Mouse (Mus musculus) MEL (cell line): ENCODE measurements around the gene Shb.

Experiments
- CHD1 ChIP-seq: IDR thresholded peaks from 2 replicates; pipeline ENCODE4 v1.6.1; 2012; ENCODE audit warnings: low read depth, mild to moderate bottlenecking, inconsistent platforms, low read length, improper control_type of control experiment
- CTCF ChIP-seq, 3 experiments: IDR thresholded peaks in 2 of 3; conservative IDR thresholded peaks in 1 of 3; 2 replicates each; pipeline ENCODE4 v1.5.1; 2011 to 2012; ENCODE audit warnings: low read length in 3 of 3, low read depth in 2 of 3, mild to moderate bottlenecking in 2 of 3, improper control_type of control experiment in 1 of 3, inconsistent platforms in 1 of 3, mixed read lengths in 1 of 3, moderate library complexity in 1 of 3; ENCODE audit not compliant: control insufficient read depth in 1 of 3, insufficient read depth in 1 of 3, poor library complexity in 1 of 3, severe bottlenecking in 1 of 3
- GATA1 ChIP-seq: IDR thresholded peaks from 2 replicates; pipeline ENCODE4 v1.6.1; 2011; ENCODE audit warnings: low read depth, low read length, improper control_type of control experiment
- HCFC1 ChIP-seq: IDR thresholded peaks from 2 replicates; pipeline ENCODE4 v1.6.1; 2012; ENCODE audit warnings: low read depth, mild to moderate bottlenecking, inconsistent platforms, low read length, improper control_type of control experiment, moderate library complexity
- MAFK ChIP-seq: IDR thresholded peaks from 2 replicates; pipeline ENCODE4 v1.6.1; 2011; ENCODE audit warnings: low read depth, mild to moderate bottlenecking, low read length, improper control_type of control experiment, borderline replicate concordance
- MYB ChIP-seq: IDR thresholded peaks from 2 replicates; pipeline ENCODE4 v1.6.1; 2011; ENCODE audit warnings: mild to moderate bottlenecking, low read depth, low read length, improper control_type of control experiment
- NRF1 ChIP-seq: IDR thresholded peaks from 2 replicates; pipeline ENCODE4 v1.6.1; 2014; ENCODE audit warnings: low read depth, mild to moderate bottlenecking, inconsistent platforms, low read length, improper control_type of control experiment, moderate library complexity; ENCODE audit not compliant: poor library complexity, insufficient read depth, severe bottlenecking
- POLR2A ChIP-seq, 2 experiments: IDR thresholded peaks; 2 replicates each; pipeline ENCODE4 v1.6.1; 2011 to 2012; ENCODE audit warnings: low read length in 2 of 2, mild to moderate bottlenecking in 2 of 2, control low read depth in 1 of 2, improper control_type of control experiment in 1 of 2, low read depth in 1 of 2, moderate library complexity in 1 of 2; ENCODE audit not compliant: control insufficient read depth in 1 of 2, insufficient read depth in 1 of 2, poor library complexity in 1 of 2
- POLR2AphosphoS2 ChIP-seq: IDR thresholded peaks from 2 replicates; pipeline ENCODE4 v1.6.1; 2011; ENCODE audit warnings: low read length, improper control_type of control experiment
- RCOR1 ChIP-seq: IDR thresholded peaks from 2 replicates; pipeline ENCODE4 v1.6.1; 2012; ENCODE audit warnings: low read depth, mild to moderate bottlenecking, inconsistent platforms, low read length, improper control_type of control experiment
- TAL1 ChIP-seq: IDR thresholded peaks from 2 replicates; pipeline ENCODE4 v1.6.1; 2012; ENCODE audit warnings: mild to moderate bottlenecking, inconsistent platforms, low read length, moderate library complexity, mixed read lengths
- TCF12 ChIP-seq: IDR thresholded peaks from 2 replicates; pipeline ENCODE4 v1.6.1; 2014; ENCODE audit warnings: low read depth, mild to moderate bottlenecking, inconsistent platforms, low read length, improper control_type of control experiment, moderate library complexity
- ZC3H11A ChIP-seq: IDR thresholded peaks from 2 replicates; pipeline ENCODE4 v1.6.1; 2012; ENCODE audit warnings: low read depth, mild to moderate bottlenecking, inconsistent platforms, low read length, improper control_type of control experiment
- ZKSCAN1 ChIP-seq: IDR thresholded peaks from 2 replicates; pipeline ENCODE4 v1.6.1; 2012; ENCODE audit warnings: low read depth, mild to moderate bottlenecking, inconsistent platforms, low read length, improper control_type of control experiment, moderate library complexity

- TF ChIP-seq RCOR1 (no peak), HCFC1 (no peak), ZC3H11A (no peak), POLR2A (IDR thresholded peaks at IDR 0.05; ENCODE audit: control insufficient read depth in 1 of 2, insufficient read depth in 1 of 2, low read depth in 1 of 2, low read length in 2 of 2, poor library complexity in 1 of 2) (no peak), CTCF (IDR thresholded peaks at IDR 0.05 in 2 of 3, conservative IDR thresholded peaks at IDR 0.05 in 1 of 3; ENCODE audit: control insufficient read depth in 1 of 3, insufficient read depth in 1 of 3, low read depth in 2 of 3, low read length in 3 of 3, poor library complexity in 1 of 3, severe bottlenecking in 1 of 3) (no peak), ZKSCAN1 (no peak), GATA1 (no peak), NRF1 (no peak), MAFK (no peak), TAL1 (no peak), MYB (no peak), CHD1 (no peak), TCF12 (no peak), POLR2AphosphoS2 (no peak)
Measured at GRCm38 (mm10) chr4:45550970-45551369, 18.7 kb upstream of the Shb start.
